Mouse (Mus musculus) G1E-ER4 (cell line): Measurements from ENCODE around the gene Olfr584. TPM values are rescaled to one million over a fixed set of nuclear protein-coding genes. Genes with fewer than 3 reads are reported as not detected.

Experiments
- GATA1 ChIP-seq: IDR thresholded peaks from one replicate; pipeline ENCODE4 v1.8.0; 2012; ENCODE audit warnings: low read length, inconsistent platforms
- polyA plus RNA-seq: library from polyadenylated mRNA; stranded (reverse); fragments of >175 nt; gene quantifications from 2 replicates; pipeline ENCODE4 v1.2.3, GENCODE M21; 2012

The Olfr584 gene
- not detected in 2 replicates for polyA plus RNA-seq

DNA sequence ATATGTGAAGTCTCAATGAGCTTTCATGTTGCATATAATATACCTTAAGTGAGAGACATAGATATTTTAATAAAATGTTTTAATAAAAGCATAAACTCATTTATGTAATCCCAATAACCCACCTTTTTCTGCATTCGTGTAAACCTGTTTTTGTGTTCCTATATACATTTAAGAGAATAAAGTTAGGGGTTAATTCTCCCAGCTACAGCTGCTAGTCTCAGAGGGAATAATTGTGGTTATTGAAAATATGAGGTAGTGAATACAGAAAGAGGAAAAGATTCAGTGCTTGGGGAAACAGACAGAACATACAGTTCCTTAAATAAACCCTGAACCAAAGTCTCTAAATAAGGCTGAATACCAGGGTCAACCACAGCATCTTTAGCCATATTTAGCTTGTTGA is at the start of gene Olfr584:
Gene Olfr584, plus strand, starts transcription at position 301 of the 400 bp plus-strand sequence.
- TF ChIP-seq GATA1, result no peak

DNA sequence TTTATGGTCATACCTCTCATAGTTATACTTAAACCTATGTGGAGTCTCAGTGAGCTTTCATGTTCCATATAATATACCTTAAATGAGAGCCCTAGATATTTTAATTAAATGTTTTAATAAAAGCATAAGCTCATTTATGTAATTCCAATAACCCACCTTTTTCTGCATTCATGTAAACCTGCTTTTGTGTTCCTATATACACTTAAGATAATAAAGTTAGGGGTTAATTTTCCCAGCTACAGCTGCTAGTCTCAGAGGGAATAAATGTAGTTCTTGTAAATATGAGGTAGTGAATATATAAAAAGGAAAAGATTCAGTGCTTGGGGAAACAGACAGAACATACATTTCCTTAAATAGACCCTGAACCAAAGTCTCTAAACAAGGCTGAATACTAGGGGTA is 44.0 kb upstream of the Olfr584 start, which contains the start of gene Olfr582:
Gene Olfr582, plus strand, starts transcription at position 301 of the 400 bp plus-strand sequence.
- TF ChIP-seq GATA1, result no peak

DNA sequence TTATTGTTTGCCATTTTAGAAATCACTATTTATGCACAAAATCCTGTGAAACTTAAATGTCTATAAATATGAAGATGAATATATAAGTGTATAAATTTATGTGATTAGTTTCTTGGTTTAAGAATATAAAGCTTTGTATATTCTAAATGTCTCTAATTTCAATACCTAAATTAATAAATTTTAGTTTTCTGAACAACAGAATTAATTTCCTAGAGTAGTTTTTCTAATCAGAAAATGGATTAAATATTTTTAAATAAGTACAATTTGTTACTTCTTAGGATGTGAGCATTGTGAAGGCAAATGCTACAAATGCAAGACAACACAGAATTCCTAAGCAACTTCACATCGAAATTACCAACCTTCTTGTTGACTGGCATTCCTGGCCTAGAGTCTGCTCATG is 30.7 kb upstream of the Olfr584 start, which contains the start of gene Olfr583:
Gene Olfr583, plus strand, starts transcription at position 301 of the 400 bp plus-strand sequence.
- no peak for TF ChIP-seq GATA1

DNA sequence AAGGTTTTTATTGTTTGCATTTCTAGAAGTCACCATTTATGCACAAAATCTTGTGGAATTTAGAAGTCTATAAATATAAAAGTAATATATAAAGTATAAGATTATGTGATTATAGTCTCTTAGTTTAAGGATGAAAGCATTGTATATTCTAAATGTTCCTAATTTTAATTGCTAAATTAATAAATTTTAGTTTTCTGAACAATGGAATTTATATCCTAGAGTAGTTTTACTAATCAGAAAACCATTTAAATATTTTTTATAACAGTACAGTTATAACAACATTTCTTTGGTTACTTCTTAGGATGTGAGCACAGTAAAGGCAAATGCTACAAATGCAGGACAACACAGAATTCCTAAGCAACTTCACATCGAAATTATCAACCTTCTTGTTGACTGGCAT is 15.7 kb downstream of the Olfr584 start, which contains the start of gene Olfr585:
Gene Olfr585, plus strand, starts transcription at position 301 of the 400 bp plus-strand sequence.
- no peak for TF ChIP-seq GATA1

DNA sequence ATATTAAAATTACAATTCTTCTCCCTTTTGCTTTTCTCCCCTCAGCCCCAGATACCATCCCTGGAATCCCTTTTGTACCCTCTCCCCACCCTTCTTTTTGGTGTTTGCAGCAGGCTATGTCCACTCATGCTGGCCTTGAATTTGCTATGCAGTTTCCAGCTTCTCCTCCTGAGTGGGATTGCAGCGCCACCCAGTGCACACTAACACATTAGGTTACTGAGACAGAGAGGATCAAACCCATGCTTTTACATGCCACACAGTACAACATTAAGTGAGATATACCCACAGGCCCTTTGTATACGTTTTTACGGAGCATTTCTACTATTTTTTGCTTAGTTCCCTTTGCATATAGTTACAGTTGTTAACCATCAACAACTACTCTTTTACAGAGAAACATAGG is 37.7 kb downstream of the Olfr584 start:
- no peak for TF ChIP-seq GATA1

DNA sequence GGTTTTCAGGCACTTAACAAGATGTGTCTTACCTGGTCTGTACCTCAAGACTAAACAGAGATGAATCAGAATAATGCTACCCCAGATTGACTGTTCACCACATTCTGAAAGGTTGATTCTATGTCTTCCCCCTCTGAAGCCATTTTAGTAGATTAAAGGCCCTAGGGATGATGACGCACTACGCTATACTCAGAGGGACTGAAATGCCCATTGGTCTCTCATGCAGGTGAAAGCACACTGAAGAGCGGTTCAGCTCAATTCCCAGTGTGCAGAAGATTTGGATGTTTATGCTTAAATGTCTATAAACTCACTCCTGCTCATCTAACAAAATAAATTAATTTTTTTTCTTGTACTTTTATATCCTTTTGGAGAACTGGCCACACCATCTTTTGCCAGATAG is 43.9 kb downstream of the Olfr584 start, which contains the start of gene Olfr586:
Gene Olfr586, minus strand, starts transcription at position 101 of the 400 bp plus-strand sequence.
- no peak for TF ChIP-seq GATA1

Other genes starting within 250 kb of the Olfr584 start
- not detected in 2 replicates for gene Olfr566, start 223.1 kb upstream of the Olfr584 start, polyA plus RNA-seq
- gene Olfr568, start 204.8 kb upstream of the Olfr584 start, polyA plus RNA-seq, result not detected in 2 replicates
- not detected in 2 replicates for gene Olfr569, start 191.0 kb upstream of the Olfr584 start, polyA plus RNA-seq
- not detected in 2 replicates for gene Olfr570, start 187.3 kb upstream of the Olfr584 start, polyA plus RNA-seq
- not detected in 2 replicates for gene Olfr571, start 164.3 kb upstream of the Olfr584 start, polyA plus RNA-seq
- not detected in 2 replicates for gene Olfr572, start 157.5 kb upstream of the Olfr584 start, polyA plus RNA-seq
- gene Olfr573-ps1, start 139.3 kb upstream of the Olfr584 start, polyA plus RNA-seq, result not detected in 2 replicates
- not detected in 2 replicates for gene Olfr574, start 133.4 kb upstream of the Olfr584 start, polyA plus RNA-seq
- gene Olfr575, start 123.1 kb upstream of the Olfr584 start, polyA plus RNA-seq, result not detected in 2 replicates
- not detected in 2 replicates for gene Olfr576, start 119.2 kb upstream of the Olfr584 start, polyA plus RNA-seq
- gene Olfr577, start 105.9 kb upstream of the Olfr584 start, polyA plus RNA-seq, result not detected in 2 replicates
- gene Olfr578, start 92.6 kb upstream of the Olfr584 start, polyA plus RNA-seq, result not detected in 2 replicates
- not detected in 2 replicates for gene Olfr582, start 43.9 kb upstream of the Olfr584 start, polyA plus RNA-seq
- not detected in 2 replicates for gene Olfr583, start 30.6 kb upstream of the Olfr584 start, polyA plus RNA-seq
- not detected in 2 replicates for gene Olfr585, start 15.8 kb downstream of the Olfr584 start, polyA plus RNA-seq
- not detected in 2 replicates for gene Olfr586, start 43.8 kb downstream of the Olfr584 start, polyA plus RNA-seq
- not detected in 2 replicates for gene Olfr588-ps1, start 59.0 kb downstream of the Olfr584 start, polyA plus RNA-seq
- not detected in 2 replicates for gene Olfr589, start 74.5 kb downstream of the Olfr584 start, polyA plus RNA-seq
- not detected in 2 replicates for gene Olfr591, start 96.5 kb downstream of the Olfr584 start, polyA plus RNA-seq
- not detected in 2 replicates for gene Olfr592, start 102.9 kb downstream of the Olfr584 start, polyA plus RNA-seq
- not detected in 2 replicates for gene Olfr593, start 130.0 kb downstream of the Olfr584 start, polyA plus RNA-seq
- gene Olfr594, start 135.1 kb downstream of the Olfr584 start, polyA plus RNA-seq, result not detected in 2 replicates
- gene Usp17ld, start 170.6 kb downstream of the Olfr584 start, polyA plus RNA-seq, result not detected in 2 replicates
- gene Olfr596, start 223.8 kb downstream of the Olfr584 start, polyA plus RNA-seq, result not detected in 2 replicates
- gene Olfr597, start 234.4 kb downstream of the Olfr584 start, polyA plus RNA-seq, result not detected in 2 replicates
- not detected in 2 replicates for gene Olfr598, start 241.7 kb downstream of the Olfr584 start, polyA plus RNA-seq